Mouse (Mus musculus): Measurements from ENCODE around the gene Gpr34. TPM values are rescaled to one million over a fixed set of nuclear protein-coding genes. Genes with fewer than 3 reads are reported as not detected.

Gene Gpr34
- total RNA-seq (2021) = 1 to 10 TPM in 1 of 2 experiments, under 1 TPM in 1; 0.73 to 1.6 TPM
- long read RNA-seq, experiment 1, partial matches to known transcripts = 0 of 1 reads
- long read RNA-seq, experiment 1, other reads (novel, unspliced or antisense) = 1 of 1 reads
- long read RNA-seq, experiment 2, partial matches to known transcripts = 0 of 1 reads
- long read RNA-seq, experiment 2, other reads (novel, unspliced or antisense) = 0 of 1 reads

GRCm38 (mm10) chrX:13631599-13632283, at the start of gene Gpr34:
Gene Gpr34, plus strand, starts transcription at chrX:13632089.
- no peak for DNase-seq (ENCODE audit: low spot score in 2 of 2)

- DNase-seq (ENCODE audit: low spot score in 2 of 2) = no peak
Observed at GRCm38 (mm10) chrX:13599373-13599772, 32.5 kb upstream of the Gpr34 start.

- no peak for DNase-seq (ENCODE audit: low spot score in 2 of 2)
Observed at GRCm38 (mm10) chrX:13599966-13600365, 31.9 kb upstream of the Gpr34 start.

- no peak for DNase-seq (ENCODE audit: low spot score in 2 of 2)
Observed at GRCm38 (mm10) chrX:13606741-13607140, 25.1 kb upstream of the Gpr34 start.

- no peak for DNase-seq (ENCODE audit: low spot score in 2 of 2)
Observed at GRCm38 (mm10) chrX:13607752-13608151, 24.1 kb upstream of the Gpr34 start.

GRCm38 (mm10) chrX:13611114-13611513, 20.8 kb upstream of the Gpr34 start:
- DNase-seq (ENCODE audit: low spot score in 2 of 2) = no peak

GRCm38 (mm10) chrX:13612115-13612514, 19.8 kb upstream of the Gpr34 start:
- no peak for DNase-seq (ENCODE audit: low spot score in 2 of 2)

- DNase-seq (ENCODE audit: low spot score in 2 of 2) = no peak
Observed at GRCm38 (mm10) chrX:13616726-13617125, 15.2 kb upstream of the Gpr34 start.

GRCm38 (mm10) chrX:13617294-13617693, 14.6 kb upstream of the Gpr34 start:
- DNase-seq (ENCODE audit: low spot score in 2 of 2) = no peak

- no peak for DNase-seq (ENCODE audit: low spot score in 2 of 2)
Observed at GRCm38 (mm10) chrX:13618476-13618875, 13.4 kb upstream of the Gpr34 start.

GRCm38 (mm10) chrX:13621473-13621872, 10.4 kb upstream of the Gpr34 start:
- DNase-seq (ENCODE audit: low spot score in 2 of 2) = no peak

GRCm38 (mm10) chrX:13622654-13623053, 9.2 kb upstream of the Gpr34 start:
- DNase-seq (ENCODE audit: low spot score in 2 of 2) = no peak

- no peak for DNase-seq (ENCODE audit: low spot score in 2 of 2)
Observed at GRCm38 (mm10) chrX:13636398-13636797, 4.5 kb downstream of the Gpr34 start.

- no peak for DNase-seq (ENCODE audit: low spot score in 2 of 2)
Observed at GRCm38 (mm10) chrX:13638894-13639293, 7.0 kb downstream of the Gpr34 start.

GRCm38 (mm10) chrX:13651889-13652288, 20.0 kb downstream of the Gpr34 start:
- no peak for DNase-seq (ENCODE audit: low spot score in 2 of 2)

GRCm38 (mm10) chrX:13652291-13652690, 20.4 kb downstream of the Gpr34 start:
- DNase-seq (ENCODE audit: low spot score in 2 of 2) = no peak

GRCm38 (mm10) chrX:13655005-13655421, 23.1 kb downstream of the Gpr34 start:
- DNase-seq (ENCODE audit: low spot score in 2 of 2) = no peak

- DNase-seq (ENCODE audit: low spot score in 2 of 2) = no peak
Observed at GRCm38 (mm10) chrX:13655906-13656305, 24.0 kb downstream of the Gpr34 start.

GRCm38 (mm10) chrX:13656721-13657120, 24.8 kb downstream of the Gpr34 start:
- DNase-seq (ENCODE audit: low spot score in 2 of 2) = peak; percentile 24 to 41

GRCm38 (mm10) chrX:13658616-13659140, 26.8 kb downstream of the Gpr34 start:
- no peak for DNase-seq (ENCODE audit: low spot score in 2 of 2)

GRCm38 (mm10) chrX:13659201-13659890, 27.5 kb downstream of the Gpr34 start:
- DNase-seq (ENCODE audit: low spot score in 2 of 2) = no peak

- no peak for DNase-seq (ENCODE audit: low spot score in 2 of 2)
Observed at GRCm38 (mm10) chrX:13661063-13661462, 29.2 kb downstream of the Gpr34 start, which contains the start of gene Gpr82. Gene Gpr82, plus strand, starts transcription at chrX:13661363.
